Mouse (Mus musculus) common myeloid progenitor, adult 5-6 weeks (primary cell): Measurements from ENCODE around the gene Tap1. TPM values are rescaled to one million over a fixed set of nuclear protein-coding genes. Genes with fewer than 3 reads are reported as not detected.
"Not testable (repeated sequence)": the region's sequence is repeated elsewhere in the genome, so short reads cannot be mapped to it uniquely, and the experiment has no call there.

Experiments
- ATAC-seq: replicated peaks from 2 replicates; pipeline ENCODE4 v1.8.0; 2016; ENCODE audit warnings: low read depth, mild to moderate bottlenecking, moderate TSS enrichment, inconsistent platforms; ENCODE audit not compliant: poor library complexity, severe bottlenecking
- total RNA-seq: library from RNA; stranded (forward); fragments of 200-1000, 187-1606 nt; gene quantifications from 2 replicates; pipeline ENCODE4 v1.2.3, GENCODE M21; 2017

Gene Tap1
- total RNA-seq, 1 experiment from 2014 or later, result 120 TPM

GRCm38 (mm10) chr17:34201506-34202055 lies 14.2 kb downstream of the Tap1 start:
- ATAC-seq, result no peak

GRCm38 (mm10) chr17:34202760-34203442 lies 15.5 kb downstream of the Tap1 start:
- no peak for ATAC-seq

GRCm38 (mm10) chr17:34203444-34203843 lies 16.1 kb downstream of the Tap1 start, which contains the start of gene Tap2:
TSS of gene Tap2 (plus strand) at chr17:34203527.
- no peak for ATAC-seq

- peak; percentile 60 for ATAC-seq
Measured at GRCm38 (mm10) chr17:34204303-34205010, 17.1 kb downstream of the Tap1 start.

GRCm38 (mm10) chr17:34205021-34205745 lies 17.8 kb downstream of the Tap1 start:
- ATAC-seq, result peak; percentile 2; the same call in 1 of the 2 replicates

- ATAC-seq, result peak; percentile 48
Measured at GRCm38 (mm10) chr17:34205746-34206176, 18.4 kb downstream of the Tap1 start.

- ATAC-seq, result no peak
Measured at GRCm38 (mm10) chr17:34206731-34207130, 19.4 kb downstream of the Tap1 start.

- no peak for ATAC-seq
Measured at GRCm38 (mm10) chr17:34207456-34207855, 20.1 kb downstream of the Tap1 start.

- no peak for ATAC-seq
Measured at GRCm38 (mm10) chr17:34207866-34208265, 20.5 kb downstream of the Tap1 start.

- no peak for ATAC-seq
Measured at GRCm38 (mm10) chr17:34208421-34208820, 21.1 kb downstream of the Tap1 start.

GRCm38 (mm10) chr17:34209680-34210079 lies 22.3 kb downstream of the Tap1 start:
- no peak for ATAC-seq

- ATAC-seq, result peak; percentile 85
Measured at GRCm38 (mm10) chr17:34210599-34210998, 23.2 kb downstream of the Tap1 start.

GRCm38 (mm10) chr17:34211746-34212365 lies 24.5 kb downstream of the Tap1 start:
- no peak for ATAC-seq

- ATAC-seq, result no peak
Measured at GRCm38 (mm10) chr17:34213936-34214335, 26.6 kb downstream of the Tap1 start.

- no peak for ATAC-seq
Measured at GRCm38 (mm10) chr17:34215176-34215575, 27.8 kb downstream of the Tap1 start.

- 0 out of 2 replicates have a peak, but pooled peaks have one; percentile 5 for ATAC-seq
Measured at GRCm38 (mm10) chr17:34217216-34217928, 30.0 kb downstream of the Tap1 start.

GRCm38 (mm10) chr17:34217986-34218385 lies 30.6 kb downstream of the Tap1 start:
- ATAC-seq, result no peak

- no peak for ATAC-seq
Measured at GRCm38 (mm10) chr17:34218675-34219074, 31.3 kb downstream of the Tap1 start.

GRCm38 (mm10) chr17:34219096-34219495 lies 31.7 kb downstream of the Tap1 start:
- ATAC-seq, result not testable (repeated sequence)
